Mouse (Mus musculus): ENCODE measurements around the gene Oas3.

Gene Oas3

GRCm38 (mm10) chr5:120751206-120751605 lies 26.3 kb downstream of the Oas3 start:
- DNase-seq, result no peak

- no peak for DNase-seq
Measured at GRCm38 (mm10) chr5:120749688-120750087, 27.8 kb downstream of the Oas3 start, which contains the start of gene Oas2. Gene Oas2, minus strand, starts transcription at chr5:120749853.

- peak; percentile 30 to 75 for DNase-seq
Measured at GRCm38 (mm10) chr5:120746451-120746850, 31.0 kb downstream of the Oas3 start.

DNA sequence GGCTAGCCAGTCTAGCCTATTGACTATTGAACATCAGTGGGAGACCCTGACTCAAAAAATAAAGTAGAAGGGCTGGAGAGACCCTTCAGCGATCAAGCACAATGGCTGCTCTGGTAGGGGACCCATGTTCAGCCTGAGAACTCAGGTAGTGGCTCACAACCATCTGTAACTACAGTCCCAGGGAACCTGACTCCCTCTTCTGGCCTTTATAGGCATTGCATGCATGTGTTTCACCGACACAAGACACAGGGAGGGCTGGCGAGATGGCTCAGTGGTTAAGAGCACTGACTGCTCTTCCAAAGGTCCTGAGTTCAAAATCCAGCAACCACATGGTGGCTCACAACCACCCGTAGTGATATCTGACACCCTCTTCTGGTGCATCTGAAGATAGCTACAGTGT lies 35.3 kb downstream of the Oas3 start:
- peak; percentile 25 to 55 for DNase-seq

DNA sequence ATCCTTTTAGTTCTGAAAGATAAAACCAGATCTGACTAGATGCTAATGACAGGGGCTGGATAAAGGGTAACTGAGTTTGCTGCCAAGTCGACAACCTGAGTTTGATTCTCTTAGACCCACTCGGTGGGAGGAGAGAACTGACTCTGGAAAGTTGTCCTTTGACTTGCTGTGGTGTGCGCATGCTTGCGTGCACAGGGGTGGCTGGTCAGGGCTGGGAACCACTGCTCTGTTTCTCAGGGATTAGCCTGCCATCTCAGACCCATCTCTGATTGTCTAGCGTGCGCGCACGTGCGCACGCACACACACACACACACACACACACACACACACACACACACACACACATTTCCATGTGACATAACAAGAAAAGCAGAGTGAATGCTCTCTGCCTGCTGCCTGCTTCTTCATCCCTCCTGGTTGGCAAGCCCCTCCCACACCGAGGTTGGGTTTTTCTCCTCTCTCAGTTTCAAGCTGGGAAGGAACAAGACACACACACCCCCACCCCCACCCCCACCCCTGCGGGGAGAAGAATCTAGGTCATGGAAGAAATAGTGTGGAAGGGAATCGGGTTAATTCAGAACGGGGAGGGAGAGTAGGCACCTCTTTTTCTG lies 43.0 kb downstream of the Oas3 start:
- peak; percentile 30 to 50 for DNase-seq

DNA sequence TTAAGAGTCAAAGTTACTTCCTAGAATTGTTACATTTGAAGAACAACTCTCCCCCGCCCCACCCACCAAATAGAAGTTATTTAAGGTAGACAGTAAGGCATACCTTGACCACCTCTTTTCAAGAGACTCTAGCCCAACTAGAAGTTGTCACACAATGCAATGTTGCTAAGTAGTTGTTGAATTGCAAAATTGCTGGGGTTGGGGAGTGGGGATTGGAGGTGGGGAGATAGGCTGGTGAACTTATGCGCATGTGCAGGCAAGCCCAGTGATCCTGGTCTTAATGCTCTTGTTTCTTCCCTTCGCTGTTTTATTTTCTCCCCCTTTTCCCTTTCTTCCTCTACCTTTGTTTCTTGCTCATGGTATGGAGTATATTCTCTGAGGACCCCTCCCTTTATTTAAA lies 43.8 kb downstream of the Oas3 start:
- DNase-seq, result no peak

GRCm38 (mm10) chr5:120732740-120733139 lies 44.7 kb downstream of the Oas3 start:
- no peak for DNase-seq

- DNase-seq, result peak; percentile 21 to 51
Measured at GRCm38 (mm10) chr5:120729319-120729718, 48.1 kb downstream of the Oas3 start.

- DNase-seq, result no peak
Measured at GRCm38 (mm10) chr5:120725811-120726455, 51.5 kb downstream of the Oas3 start.

GRCm38 (mm10) chr5:120721005-120721404 lies 56.5 kb downstream of the Oas3 start:
- no peak for DNase-seq

- DNase-seq, result no peak
Measured at GRCm38 (mm10) chr5:120718600-120719378, 58.7 kb downstream of the Oas3 start.

DNA sequence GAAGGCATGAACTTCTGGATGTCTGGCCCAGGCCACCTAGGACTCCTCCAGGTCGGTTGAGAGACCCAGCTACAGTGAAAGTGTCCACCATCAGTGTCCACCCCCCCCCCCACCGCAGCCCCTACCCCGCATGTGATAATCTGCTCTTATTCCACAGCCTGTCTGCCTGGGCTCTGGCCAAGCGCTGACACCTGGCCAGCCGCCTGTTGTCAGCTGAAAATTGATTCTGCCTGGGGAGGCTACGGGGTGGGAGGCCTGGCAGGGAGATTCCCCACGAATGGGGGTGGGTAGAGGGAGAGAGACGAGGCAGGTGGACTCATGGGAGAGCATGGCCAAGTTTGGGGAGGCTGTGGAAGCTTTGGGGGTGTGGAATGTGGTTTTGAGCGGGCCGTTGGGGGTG lies 60.3 kb downstream of the Oas3 start:
- DNase-seq, result peak in 1 of 2 experiments; percentile 41

- peak; percentile 92 to 95 for DNase-seq
Measured at GRCm38 (mm10) chr5:120714314-120714713, 63.1 kb downstream of the Oas3 start.

DNA sequence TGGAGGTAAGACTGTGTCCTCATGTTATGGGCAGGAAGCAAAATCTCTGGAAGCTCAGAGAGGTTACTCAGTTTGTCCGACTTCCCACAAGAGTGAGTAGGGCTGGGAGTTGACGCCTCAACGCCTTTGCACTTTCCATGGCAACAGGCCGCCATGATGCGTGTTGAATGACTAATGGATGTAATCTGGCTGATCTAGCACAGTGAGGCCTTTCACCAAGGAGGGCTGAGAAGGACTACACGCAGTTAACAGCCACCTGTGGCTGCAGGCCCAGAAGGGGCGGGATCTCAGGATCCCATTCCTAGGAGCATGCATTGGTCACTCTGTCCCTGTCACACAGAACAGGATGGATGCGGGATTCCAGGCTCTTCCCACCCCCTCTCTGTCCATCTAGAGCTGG lies 64.7 kb downstream of the Oas3 start:
- DNase-seq, result peak in 1 of 2 experiments; percentile 14

DNA sequence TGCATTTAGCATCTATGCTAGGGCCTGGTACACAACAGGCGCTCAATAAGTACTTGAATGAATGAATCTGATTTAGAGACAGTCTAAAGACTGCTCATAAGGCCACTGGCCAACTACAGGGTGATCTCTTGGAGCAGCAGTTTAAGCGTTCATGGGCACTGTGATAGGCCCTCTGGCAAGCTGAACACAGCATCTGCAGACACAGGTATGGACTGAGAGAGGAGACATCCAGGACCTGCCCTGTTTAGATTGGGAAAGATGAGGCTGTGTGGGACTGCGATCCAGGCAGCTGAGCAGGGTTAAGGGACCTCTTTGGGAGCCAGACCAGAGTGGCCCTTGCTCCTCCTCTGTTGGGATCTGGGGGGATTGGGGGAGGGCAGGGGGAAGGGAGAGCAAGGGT lies 65.6 kb downstream of the Oas3 start, which contains the start of gene Dtx1:
TSS of gene Dtx1 (minus strand) at position 101 of the 400 bp plus-strand sequence.
- no peak for DNase-seq

DNA sequence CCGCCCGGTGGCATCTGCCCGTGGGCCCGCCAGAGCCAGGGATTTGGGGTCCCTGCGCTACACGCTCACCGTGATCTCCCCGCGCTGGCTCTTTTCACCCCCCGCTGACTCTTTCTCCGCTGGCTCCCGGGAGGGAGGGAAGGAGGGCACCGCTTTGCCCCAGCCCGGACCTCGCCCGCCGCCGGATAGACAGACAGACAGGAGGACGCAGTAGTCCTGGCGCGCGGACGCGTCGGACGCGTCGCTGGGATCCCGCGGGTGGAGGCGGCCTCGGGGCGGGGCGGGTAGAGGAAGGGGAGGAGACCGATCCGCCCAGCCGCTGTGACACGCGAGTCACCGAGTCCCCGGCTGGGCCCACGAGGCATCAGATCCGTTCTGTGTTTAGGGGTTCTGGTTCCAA lies 66.0 kb downstream of the Oas3 start:
- peak; percentile 82 to 89 for DNase-seq

- peak in 1 of 2 experiments; percentile 67 for DNase-seq
Measured at GRCm38 (mm10) chr5:120710826-120711248, 66.6 kb downstream of the Oas3 start.

DNA sequence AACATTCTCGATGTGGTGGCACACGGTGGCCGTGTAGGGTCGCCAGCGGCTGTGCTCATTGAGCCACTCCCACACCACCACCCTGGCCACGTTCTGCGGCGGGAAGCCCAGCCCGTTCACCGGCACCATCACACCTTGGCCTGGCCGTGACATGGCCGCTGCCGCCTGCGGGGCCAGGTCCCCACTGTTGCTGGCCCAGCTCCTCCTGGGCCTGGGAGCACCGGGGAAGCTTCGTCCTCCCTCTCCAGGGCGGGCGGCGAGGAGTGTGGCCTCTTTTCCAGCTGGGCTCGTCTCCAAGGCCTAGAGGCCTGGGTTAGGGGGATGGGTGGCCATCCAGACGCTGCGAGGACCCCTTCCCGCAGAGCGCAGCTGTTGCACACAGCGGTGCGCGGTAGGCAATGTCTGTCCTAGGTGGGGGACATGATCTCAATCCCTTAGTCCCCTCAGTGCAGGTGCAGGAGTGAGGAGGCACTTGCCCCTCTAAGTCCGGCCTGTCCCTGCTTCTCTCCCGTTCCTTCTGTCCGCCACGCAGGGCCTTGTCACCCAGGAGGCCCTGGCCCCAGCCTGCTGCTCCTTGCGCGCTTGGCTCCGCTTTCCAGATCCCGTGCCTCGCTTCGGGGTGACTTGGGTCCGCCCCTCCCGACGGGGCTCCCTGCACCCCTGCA lies 67.2 kb downstream of the Oas3 start:
- peak; percentile 75 to 77 for DNase-seq

GRCm38 (mm10) chr5:120706976-120707375 lies 70.5 kb downstream of the Oas3 start:
- peak in 1 of 2 experiments; percentile 15 for DNase-seq

DNA sequence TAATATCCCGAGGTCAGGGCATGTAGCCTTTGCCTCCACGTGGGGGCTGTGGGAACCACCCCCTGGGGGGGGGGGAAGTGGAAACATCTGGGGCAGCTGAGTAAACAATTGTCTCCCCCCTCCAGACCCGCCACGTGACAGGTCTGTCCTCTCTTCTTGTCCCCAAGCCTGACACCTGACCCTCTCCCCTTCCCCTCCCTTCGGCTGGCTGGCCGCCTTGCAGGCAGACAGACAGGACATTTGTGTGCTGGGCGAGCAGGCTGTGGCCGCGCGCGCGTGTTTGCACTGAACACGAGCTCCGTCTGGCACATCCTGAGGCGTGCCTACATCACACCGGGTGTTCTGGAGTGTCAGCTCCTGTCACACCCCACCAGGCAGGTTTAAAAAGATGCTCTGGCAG lies 70.9 kb downstream of the Oas3 start:
- DNase-seq, result peak; percentile 56 to 76

GRCm38 (mm10) chr5:120704421-120704820 lies 73.0 kb downstream of the Oas3 start:
- DNase-seq, result no peak

DNA sequence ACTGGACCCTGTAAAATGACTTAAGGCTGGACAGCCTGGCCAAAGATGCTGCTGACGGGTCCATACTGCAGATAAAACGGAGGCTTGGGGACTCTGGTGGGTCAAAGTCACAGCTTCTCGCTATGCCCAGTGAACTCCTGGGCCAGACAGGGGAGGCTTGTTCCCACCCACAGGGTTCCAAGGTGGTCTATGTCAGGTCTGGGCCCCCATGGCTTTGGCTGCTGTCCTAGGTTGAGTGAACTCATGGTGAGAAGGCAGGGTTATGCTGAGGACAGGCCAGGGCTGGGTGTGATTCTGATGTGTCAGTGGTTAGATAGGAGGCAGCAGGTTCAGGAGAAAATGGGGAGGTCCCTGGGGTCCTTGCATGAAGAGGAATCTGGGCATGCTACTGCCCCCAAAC lies 73.8 kb downstream of the Oas3 start:
- peak in 1 of 2 experiments; percentile 9 for DNase-seq
